Mouse (Mus musculus) kidney, postnatal 0 days (tissue): ENCODE data around the gene Olfr592. TPM values are rescaled to one million over a fixed set of nuclear protein-coding genes. Genes with fewer than 3 reads are reported as not detected.

Source experiments
- ATAC-seq: fragments of 200-750 bp; cut with Nextera tagmentation; replicated peaks from 2 replicates; pipeline ENCODE4 v1.8.0; 2017; ENCODE audit warnings: low read depth, moderate number of reproducible peaks, moderate TSS enrichment, moderate library complexity; ENCODE audit not compliant: low FRiP score
- DNase-seq: peaks from one replicate; pipeline ENCODE4 v3.0.0-alpha.2; 2016; ENCODE audit warnings: low spot score
- H3K27ac ChIP-seq: fragments of 300-500 bp; sonication (generic); 2 replicates; pipeline ENCODE4 v1.5.1; 2014; ENCODE audit warnings: mild to moderate bottlenecking
- H3K27me3 ChIP-seq: fragments of 300-500 bp; sonication (generic); 2 replicates; pipeline ENCODE4 v1.6.1; 2014; ENCODE audit warnings: low read length, mixed read lengths; ENCODE audit not compliant: insufficient read depth
- H3K36me3 ChIP-seq: fragments of 300-500 bp; sonication (generic); 2 replicates; pipeline ENCODE4 v1.6.1; 2014; ENCODE audit warnings: low read length, mixed read lengths; ENCODE audit not compliant: insufficient read depth
- H3K4me1 ChIP-seq: fragments of 300-500 bp; sonication (generic); replicated peaks from 2 replicates; pipeline ENCODE4 v1.6.1; 2014; ENCODE audit warnings: antibody characterized with exemption, low read length, mixed read lengths; ENCODE audit not compliant: insufficient read depth
- H3K4me2 ChIP-seq: fragments of 300-500 bp; sonication (generic); 2 replicates; pipeline ENCODE4 v1.6.1; 2014; ENCODE audit warnings: mild to moderate bottlenecking, low read length, moderate library complexity, mixed read lengths
- H3K4me3 ChIP-seq: fragments of 300-500 bp; sonication (generic); replicated peaks from 2 replicates; pipeline ENCODE4 v1.5.1; 2014; ENCODE audit warnings: low read depth, low read length
- H3K9ac ChIP-seq: fragments of 300-500 bp; sonication (generic); 2 replicates; pipeline ENCODE4 v1.6.1; 2014; ENCODE audit warnings: low read depth, low read length
- H3K9me3 ChIP-seq: fragments of 300-500 bp; sonication (generic); replicated peaks from 2 replicates; pipeline ENCODE4 v1.6.1; 2016; ENCODE audit warnings: low read length, inconsistent platforms, mixed read lengths
- CTCF ChIP-seq: IDR thresholded peaks from 2 replicates; pipeline ENCODE4 v1.5.1; 2016; ENCODE audit warnings: antibody characterized with exemption, low read depth, mild to moderate bottlenecking, moderate library complexity
- polyA plus RNA-seq: library from polyadenylated mRNA; unstranded; fragments of >200 nt; fragmentation: Nextera tagmentation; extraction: Ambion mirVana; gene quantifications from 2 replicates; pipeline ENCODE4 v1.2.1, GENCODE M21; 2015

Olfr592 gene
- polyA plus RNA-seq, 1 experiment from 2014 or later, result not detected

DNA sequence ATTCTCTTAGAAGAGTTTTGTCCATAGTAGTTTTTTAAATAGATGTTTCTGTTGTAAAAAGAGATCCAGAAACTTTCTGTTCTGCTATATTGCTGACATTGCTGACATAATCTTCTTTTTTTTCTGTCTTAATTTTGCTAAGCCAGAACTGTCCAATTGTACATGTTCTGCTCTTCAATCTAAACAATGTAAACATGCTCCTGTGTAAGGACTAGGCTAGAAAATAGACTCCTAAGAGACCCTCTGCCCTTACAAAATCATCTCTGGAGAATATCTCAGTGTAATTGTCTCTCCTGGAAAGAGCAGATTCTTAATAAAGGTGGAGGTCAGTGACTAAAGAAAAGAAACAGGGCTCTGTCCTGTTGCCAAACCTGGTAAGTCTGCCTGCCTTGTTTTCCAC, 32.1 kb downstream of the Olfr592 start, which contains the start of gene Olfr594:
Gene Olfr594 (plus strand): TSS at position 301 of the 400 bp plus-strand sequence.
- Histone ChIP-seq H3K27me3 (no peaks in the 10 kb centered on the region), H3K4me2 (no peak within 1 kb of the TSS), H3K36me3 (no peaks in the 10 kb centered on the region), H3K4me3 (no peak within 1 kb of the TSS), H3K9ac (no peak within 1 kb of the TSS), H3K4me1 (no peaks in the 10 kb centered on the region), H3K27ac (no peak within 1 kb of the TSS), H3K9me3 (no peaks in the 10 kb centered on the region)
- ATAC-seq (no peak), DNase-seq (no peak)
- no peak for TF ChIP-seq CTCF

Other genes with a start within 250 kb of the Olfr592 start
- gene Olfr573-ps1, start 242.2 kb upstream of the Olfr592 start, polyA plus RNA-seq, result not detected in 2 replicates
- gene Olfr574, start 236.3 kb upstream of the Olfr592 start, polyA plus RNA-seq, result not detected in 2 replicates
- gene Olfr575, start 226.0 kb upstream of the Olfr592 start, polyA plus RNA-seq, result not detected in 2 replicates
- not detected in 2 replicates for gene Olfr576, start 222.1 kb upstream of the Olfr592 start, polyA plus RNA-seq
- gene Olfr577, start 208.9 kb upstream of the Olfr592 start, polyA plus RNA-seq, result not detected in 2 replicates
- not detected in 2 replicates for gene Olfr578, start 195.5 kb upstream of the Olfr592 start, polyA plus RNA-seq
- gene Olfr582, start 146.8 kb upstream of the Olfr592 start, polyA plus RNA-seq, result not detected in 2 replicates
- not detected in 2 replicates for gene Olfr583, start 133.5 kb upstream of the Olfr592 start, polyA plus RNA-seq
- gene Olfr584, start 102.9 kb upstream of the Olfr592 start, polyA plus RNA-seq, result not detected in 2 replicates
- gene Olfr585, start 87.1 kb upstream of the Olfr592 start, polyA plus RNA-seq, result not detected in 2 replicates
- gene Olfr586, start 59.2 kb upstream of the Olfr592 start, polyA plus RNA-seq, result not detected in 2 replicates
- gene Olfr588-ps1, start 43.9 kb upstream of the Olfr592 start, polyA plus RNA-seq, result not detected in 2 replicates
- not detected in 2 replicates for gene Olfr589, start 28.4 kb upstream of the Olfr592 start, polyA plus RNA-seq
- not detected in 2 replicates for gene Olfr591, start 6.5 kb upstream of the Olfr592 start, polyA plus RNA-seq
- not detected in 2 replicates for gene Olfr593, start 27.1 kb downstream of the Olfr592 start, polyA plus RNA-seq
- not detected in 2 replicates for gene Olfr594, start 32.2 kb downstream of the Olfr592 start, polyA plus RNA-seq
- gene Usp17ld, start 67.7 kb downstream of the Olfr592 start, polyA plus RNA-seq, result not detected in 2 replicates
- not detected in 2 replicates for gene Olfr596, start 120.8 kb downstream of the Olfr592 start, polyA plus RNA-seq
- gene Olfr597, start 131.5 kb downstream of the Olfr592 start, polyA plus RNA-seq, result not detected in 2 replicates
- gene Olfr598, start 138.8 kb downstream of the Olfr592 start, polyA plus RNA-seq, result not detected in 2 replicates
- not detected in 2 replicates for gene Olfr599, start 151.1 kb downstream of the Olfr592 start, polyA plus RNA-seq
- gene Olfr600, start 164.9 kb downstream of the Olfr592 start, polyA plus RNA-seq, result not detected in 2 replicates
- gene Olfr601, start 177.9 kb downstream of the Olfr592 start, polyA plus RNA-seq, result not detected in 2 replicates
- gene Olfr603, start 201.4 kb downstream of the Olfr592 start, polyA plus RNA-seq, result not detected in 2 replicates
- not detected in 2 replicates for gene Usp17lc, start 230.3 kb downstream of the Olfr592 start, polyA plus RNA-seq